Mouse (Mus musculus) stomach, embryonic 15.5 days (tissue): ENCODE results near the gene Rap1gds1. TPM values are rescaled to one million over a fixed set of nuclear protein-coding genes. Genes with fewer than 3 reads are reported as not detected.
A peak's percentile ranks its signal among the peaks of the same experiment; 100 is the strongest.

Source experiments
- ATAC-seq: fragments of 200-750 bp; cut with Nextera tagmentation; 2 replicates; pipeline ENCODE4 v1.8.0; 2017; ENCODE audit warnings: low read depth, moderate number of reproducible peaks, moderate TSS enrichment; ENCODE audit not compliant: insufficient read depth, low FRiP score
- H3K27ac ChIP-seq: fragments of 300-500 bp; sonication (generic); 2 replicates; pipeline ENCODE4 v1.5.1; 2015; ENCODE audit warnings: mild to moderate bottlenecking, inconsistent platforms
- H3K27me3 ChIP-seq: fragments of 300-500 bp; sonication (generic); replicated peaks from 2 replicates; pipeline ENCODE4 v1.6.1; 2015; ENCODE audit warnings: inconsistent platforms
- H3K36me3 ChIP-seq: fragments of 300-500 bp; sonication (generic); 2 replicates; pipeline ENCODE4 v1.6.1; 2015; ENCODE audit warnings: inconsistent platforms
- H3K4me1 ChIP-seq: fragments of 300-500 bp; sonication (generic); 2 replicates; pipeline ENCODE4 v1.6.1; 2015; ENCODE audit warnings: inconsistent platforms
- H3K4me2 ChIP-seq: fragments of 300-500 bp; sonication (generic); 2 replicates; pipeline ENCODE4 v1.6.1; 2015; ENCODE audit warnings: mild to moderate bottlenecking, inconsistent platforms
- H3K4me3 ChIP-seq: fragments of 300-500 bp; sonication (generic); replicated peaks from 2 replicates; pipeline ENCODE4 v1.5.1; 2015; ENCODE audit warnings: inconsistent platforms
- H3K9ac ChIP-seq: fragments of 300-500 bp; sonication (generic); 2 replicates; pipeline ENCODE4 v1.6.1; 2015; ENCODE audit warnings: inconsistent platforms
- H3K9me3 ChIP-seq: fragments of 300-500 bp; sonication (generic); 2 replicates; pipeline ENCODE4 v1.6.1; 2016; ENCODE audit warnings: inconsistent platforms
- WGBS: fragments of 180-500 bp; shearing (Covaris S2); methylation state at CpG from one replicate; pipeline ENCODE4 v1.1.7; 2015; 5-methylcytosine and 5-hydroxymethylcytosine counted together
- polyA plus RNA-seq: library from polyadenylated mRNA; unstranded; fragments of >200 nt; fragmentation: Nextera tagmentation; extraction: Ambion mirVana; gene quantifications from 2 replicates; pipeline ENCODE4 v1.2.1, GENCODE M21; 2015

Gene Rap1gds1
- polyA plus RNA-seq, 1 experiment from 2014 or later, result 51.1 TPM

DNA sequence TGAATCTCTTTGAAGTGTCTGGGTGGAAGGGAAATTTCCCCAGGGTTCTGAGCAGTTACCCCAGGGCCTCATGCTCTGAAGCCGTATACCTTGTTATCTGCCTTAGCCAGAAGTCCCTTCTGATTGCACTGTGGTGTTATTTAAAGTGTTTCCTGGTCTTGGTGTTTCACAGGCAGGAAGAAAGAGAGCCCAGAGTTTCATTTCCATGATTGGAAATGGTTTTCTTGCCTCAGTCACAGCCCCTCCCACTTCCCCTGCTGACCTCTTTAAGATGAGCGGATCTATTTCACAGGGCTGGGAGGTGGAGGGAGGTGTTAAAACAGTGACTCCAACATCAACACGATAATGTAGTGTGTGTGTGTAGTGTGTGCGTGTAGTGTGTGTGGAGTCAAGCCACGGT is 181.5 kb downstream of the Rap1gds1 start:
- Histone ChIP-seq H3K4me1 (no peaks in the 10 kb centered on the region; the same call in 1 of the 2 replicates), H3K27ac (no peak overlapping the region), H3K9ac (no peak overlapping the region), H3K36me3 (peaks cover under 1% of the 10 kb centered on the region; the same call in 1 of the 2 replicates), H3K27me3 (no peaks in the 10 kb centered on the region), H3K9me3 (no peaks in the 10 kb centered on the region), H3K4me2 (no peak overlapping the region), H3K4me3 (no peak overlapping the region)
- ATAC-seq, result peak; percentile 35; the same call in 1 of the 2 replicates
- 35% methylated on average over 5 of the region's 5 CpGs for WGBS

DNA sequence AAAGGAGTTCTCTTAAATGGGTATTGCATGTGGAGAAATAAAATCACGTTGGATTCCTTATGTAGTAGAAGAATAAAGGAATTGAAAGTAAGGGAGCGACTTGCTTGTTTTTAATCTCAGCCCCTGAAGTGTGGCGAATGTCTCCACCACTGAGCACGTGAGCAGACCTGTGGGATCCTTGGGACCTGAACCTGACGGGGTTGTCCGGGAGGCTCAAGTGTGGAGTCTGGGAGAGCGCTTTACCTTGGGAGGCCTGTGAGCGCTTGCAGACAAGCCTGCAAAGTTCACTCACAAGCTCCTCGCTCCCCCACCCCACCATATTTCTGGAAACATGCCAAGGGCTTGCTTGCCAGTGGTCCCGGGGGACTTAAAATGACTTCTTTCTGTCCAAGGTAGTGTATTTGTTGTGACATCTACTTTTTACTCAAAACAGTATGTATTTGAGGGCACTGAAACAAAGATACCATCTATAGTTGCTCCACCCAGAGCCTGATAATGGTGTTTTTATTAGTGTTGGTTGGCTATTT is 185.2 kb downstream of the Rap1gds1 start:
- Histone ChIP-seq H3K27ac (no peak overlapping the region), H3K9ac (no peak overlapping the region), H3K27me3 (no peaks in the 10 kb centered on the region), H3K4me3 (no peak overlapping the region), H3K36me3 (no peaks in the 10 kb centered on the region; the same call in 1 of the 2 replicates), H3K4me2 (no peak overlapping the region), H3K9me3 (no peaks in the 10 kb centered on the region), H3K4me1 (no peaks in the 10 kb centered on the region; the same call in 1 of the 2 replicates)
- 59% methylated on average over 10 of the region's 10 CpGs for WGBS
- ATAC-seq, result no peak

DNA sequence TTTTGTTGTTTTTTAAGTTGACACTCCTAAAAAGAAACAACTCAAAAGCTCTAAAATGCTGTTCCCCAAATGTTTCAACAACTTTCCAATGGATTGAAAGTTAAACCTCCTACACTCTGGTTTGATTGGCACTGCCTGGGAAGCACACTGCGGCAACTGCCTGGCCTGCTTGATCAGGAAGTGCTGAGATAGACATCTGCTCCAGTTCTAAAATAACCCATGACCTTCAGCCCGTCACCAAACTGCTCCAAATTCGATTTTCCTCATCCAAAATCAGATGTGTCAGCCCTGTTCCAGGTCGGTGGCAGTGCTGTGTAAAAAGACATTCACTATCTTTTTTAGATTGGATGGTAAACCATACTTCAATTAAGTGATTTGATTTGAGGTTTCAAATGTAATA is 185.8 kb downstream of the Rap1gds1 start:
- Histone ChIP-seq H3K27ac (no peak overlapping the region), H3K27me3 (no peaks in the 10 kb centered on the region), H3K9me3 (no peaks in the 10 kb centered on the region), H3K4me3 (no peak overlapping the region), H3K9ac (no peak overlapping the region), H3K36me3 (no peaks in the 10 kb centered on the region), H3K4me1 (no peaks in the 10 kb centered on the region; the same call in 1 of the 2 replicates), H3K4me2 (no peak overlapping the region)
- 55% methylated on average over 4 of the region's 4 CpGs for WGBS
- no peak for ATAC-seq

DNA sequence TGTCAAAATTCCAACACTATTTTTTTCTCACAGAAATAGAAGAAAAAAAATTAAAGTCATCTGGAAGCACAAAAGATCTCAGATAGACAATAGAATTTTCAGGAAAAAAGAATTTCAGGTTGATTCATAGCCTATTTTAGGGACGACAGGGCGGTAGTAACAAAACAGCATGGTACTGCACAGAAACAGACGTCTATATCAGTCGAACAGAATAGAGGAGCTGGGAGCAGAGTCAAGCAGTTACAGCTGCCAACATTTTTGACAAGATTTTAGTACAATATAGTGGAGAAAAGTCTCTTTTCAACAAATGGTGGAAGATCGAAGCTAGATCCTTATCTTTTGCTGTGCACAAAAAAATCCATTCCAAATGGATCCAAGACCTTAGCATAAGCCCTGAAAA is 188.9 kb downstream of the Rap1gds1 start:
- Histone ChIP-seq H3K4me1 (no peaks in the 10 kb centered on the region), H3K4me2 (no peak overlapping the region), H3K27ac (no peak overlapping the region), H3K9ac (no peak overlapping the region), H3K4me3 (no peak overlapping the region), H3K36me3 (no peaks in the 10 kb centered on the region), H3K9me3 (no peaks in the 10 kb centered on the region), H3K27me3 (no peaks in the 10 kb centered on the region)
- WGBS, result 91% methylated on average over 5 of the region's 5 CpGs
- no peak for ATAC-seq

DNA sequence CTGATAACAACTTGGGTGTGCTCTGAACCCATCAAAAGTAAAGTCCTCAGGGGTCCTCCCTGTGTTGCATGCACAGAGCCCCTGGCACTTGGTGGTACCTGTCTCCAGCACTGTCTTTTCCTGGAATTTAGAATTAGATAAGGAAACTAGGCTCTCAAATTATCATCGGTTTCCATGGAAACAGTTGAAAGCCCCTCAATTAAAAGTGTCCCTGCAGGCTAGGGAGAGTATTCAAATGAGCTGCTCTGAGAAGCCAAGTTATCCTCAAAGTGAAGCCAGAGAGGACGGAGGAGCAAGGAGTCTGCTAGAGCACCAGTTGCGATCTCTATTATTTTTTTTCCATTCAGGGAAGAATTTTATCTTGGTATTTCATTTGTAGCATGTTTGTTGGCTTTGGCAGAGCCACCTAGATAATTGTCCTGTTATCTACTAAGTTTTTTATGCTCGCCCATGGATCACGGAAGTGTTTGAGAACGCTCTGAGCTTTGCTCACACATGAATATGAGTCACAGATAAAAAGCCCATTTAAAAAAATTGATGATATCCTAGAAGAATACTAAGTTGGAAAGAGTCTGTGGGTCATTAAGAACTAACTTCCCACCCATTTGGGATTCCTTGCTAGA is 193.2 kb downstream of the Rap1gds1 start:
- Histone ChIP-seq H3K27me3 (no peaks in the 10 kb centered on the region), H3K9me3 (no peaks in the 10 kb centered on the region), H3K27ac (no peak overlapping the region), H3K4me3 (no peak overlapping the region), H3K4me1 (no peaks in the 10 kb centered on the region), H3K4me2 (no peak overlapping the region), H3K36me3 (no peaks in the 10 kb centered on the region), H3K9ac (no peak overlapping the region)
- no peak for ATAC-seq
- WGBS, result 75% methylated on average over 6 of the region's 6 CpGs

DNA sequence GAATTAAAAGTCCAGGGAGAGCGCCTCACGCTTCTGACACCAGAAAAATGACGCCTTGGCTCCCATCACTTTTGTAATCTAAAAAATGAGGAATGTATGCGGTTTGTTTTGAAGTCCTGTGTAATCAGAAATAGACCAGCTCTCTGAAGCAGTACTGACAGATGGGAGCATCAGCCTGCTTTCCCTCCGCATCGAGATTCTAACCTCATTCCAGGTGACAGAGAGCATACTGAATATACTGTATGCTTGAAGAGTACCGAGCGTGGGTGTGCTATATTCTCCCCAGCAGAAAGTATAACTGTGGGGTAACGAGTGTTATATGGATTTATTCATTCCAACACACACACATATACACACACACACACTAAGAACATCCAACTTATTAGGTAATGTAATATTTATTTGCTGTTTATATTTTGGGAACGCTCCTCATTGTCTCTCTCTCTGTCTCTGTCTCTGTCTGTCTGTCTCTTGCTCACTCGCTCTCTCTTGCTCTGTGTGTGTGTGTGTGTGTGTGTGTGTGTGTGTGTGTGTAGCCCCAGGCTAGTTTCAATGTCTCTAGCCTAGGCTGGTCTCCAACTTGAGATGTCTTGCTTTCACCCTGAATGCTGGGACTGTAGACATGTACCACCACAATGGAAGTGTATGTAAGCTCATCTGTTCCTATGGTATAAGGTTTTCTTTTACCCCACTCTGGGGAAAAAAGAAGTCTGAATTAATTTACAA is 193.8 kb downstream of the Rap1gds1 start:
- Histone ChIP-seq H3K27me3 (no peaks in the 10 kb centered on the region), H3K4me1 (no peaks in the 10 kb centered on the region), H3K36me3 (no peaks in the 10 kb centered on the region), H3K9ac (no peak overlapping the region), H3K4me2 (no peak overlapping the region), H3K9me3 (no peaks in the 10 kb centered on the region), H3K27ac (no peak overlapping the region), H3K4me3 (no peak overlapping the region)
- ATAC-seq, result no peak
- 80% methylated on average over 11 of the region's 11 CpGs for WGBS

DNA sequence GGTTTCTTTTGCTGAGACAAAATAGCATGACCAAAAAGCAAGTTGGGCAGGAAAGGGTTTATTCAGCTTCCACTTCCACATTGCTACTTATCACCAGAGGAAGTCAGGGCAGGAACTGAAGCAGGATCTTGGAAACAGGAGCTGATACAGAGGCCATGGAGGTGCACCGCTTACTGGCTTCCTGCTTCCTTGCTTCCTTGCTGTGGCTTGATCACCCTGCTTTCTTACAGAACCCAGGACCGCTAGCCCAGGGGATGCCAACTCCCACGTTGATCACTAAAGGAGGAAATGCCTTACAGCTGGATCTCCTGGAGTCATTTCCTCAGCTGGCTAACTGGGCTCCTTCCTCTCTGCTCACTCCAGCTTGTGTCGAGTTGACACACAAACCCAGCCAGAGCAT is 197.3 kb downstream of the Rap1gds1 start:
- Histone ChIP-seq H3K4me2 (no peak overlapping the region), H3K27me3 (no peaks in the 10 kb centered on the region), H3K9ac (no peak overlapping the region), H3K4me1 (no peaks in the 10 kb centered on the region), H3K27ac (no peak overlapping the region), H3K36me3 (no peaks in the 10 kb centered on the region), H3K4me3 (no peak overlapping the region), H3K9me3 (no peaks in the 10 kb centered on the region)
- ATAC-seq, result no peak
- 66% methylated on average over 4 of the region's 4 CpGs for WGBS

DNA sequence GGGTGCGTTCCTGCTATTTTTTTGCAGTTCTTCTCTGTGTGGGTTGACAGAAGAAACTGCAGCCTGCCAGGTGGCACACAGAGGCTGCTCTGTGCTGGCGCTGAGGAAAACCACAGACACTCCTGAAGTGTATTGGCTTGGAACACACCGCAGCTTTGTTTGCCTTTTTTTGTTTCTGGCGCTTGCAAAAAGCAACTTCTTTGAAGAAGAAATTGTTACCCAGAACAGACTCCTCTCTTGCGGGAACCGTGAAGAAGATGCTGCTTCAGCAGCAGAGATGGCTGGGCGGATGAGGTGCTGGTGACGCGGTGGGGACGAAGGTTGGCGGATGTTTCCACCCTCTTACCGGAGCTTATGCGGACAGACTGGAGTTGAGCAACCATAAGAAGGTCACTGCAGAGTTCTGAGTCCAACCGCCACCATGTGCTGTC is 198.1 kb downstream of the Rap1gds1 start:
- no peak overlapping the region for H3K4me2 ChIP-seq
- ATAC-seq, result no peak
- no peaks in the 10 kb centered on the region for H3K36me3 ChIP-seq
- H3K9me3 ChIP-seq, result no peaks in the 10 kb centered on the region
- 71% methylated on average over 14 of the region's 14 CpGs for WGBS
- H3K27ac ChIP-seq, result peak overlapping the region; percentile 41; the same call in 1 of the 2 replicates
- no peak overlapping the region for H3K4me3 ChIP-seq
- H3K4me1 ChIP-seq, result no peaks in the 10 kb centered on the region
- no peaks in the 10 kb centered on the region for H3K27me3 ChIP-seq
- H3K9ac ChIP-seq, result no peak overlapping the region

DNA sequence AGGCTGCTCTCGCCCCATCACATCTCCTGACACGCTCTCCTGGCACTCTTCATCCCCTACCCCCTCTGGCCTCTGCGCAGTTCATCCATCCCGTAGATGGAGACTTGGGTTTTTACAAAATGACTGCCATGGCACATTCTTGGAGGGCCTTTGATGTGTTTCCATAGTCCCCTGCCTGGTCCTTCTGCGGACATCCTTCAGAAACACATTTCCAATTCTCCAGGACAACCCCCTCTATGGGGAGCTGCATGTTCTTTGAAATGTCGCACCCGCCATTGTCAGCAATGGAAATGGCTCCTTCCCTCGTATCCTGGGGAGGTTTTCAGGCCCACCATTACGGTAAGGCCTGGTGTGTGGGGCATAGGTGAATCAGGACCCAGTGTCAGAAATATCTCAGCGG is 198.6 kb downstream of the Rap1gds1 start:
- H3K27me3 ChIP-seq, result no peaks in the 10 kb centered on the region
- ATAC-seq, result no peak
- H3K4me1 ChIP-seq, result no peaks in the 10 kb centered on the region
- H3K4me2 ChIP-seq, result no peak overlapping the region
- H3K9me3 ChIP-seq, result no peaks in the 10 kb centered on the region
- no peaks in the 10 kb centered on the region for H3K36me3 ChIP-seq
- H3K4me3 ChIP-seq, result no peak overlapping the region
- 79% methylated on average over 10 of the region's 10 CpGs for WGBS
- no peak overlapping the region for H3K27ac ChIP-seq
- H3K9ac ChIP-seq, result no peak overlapping the region

DNA sequence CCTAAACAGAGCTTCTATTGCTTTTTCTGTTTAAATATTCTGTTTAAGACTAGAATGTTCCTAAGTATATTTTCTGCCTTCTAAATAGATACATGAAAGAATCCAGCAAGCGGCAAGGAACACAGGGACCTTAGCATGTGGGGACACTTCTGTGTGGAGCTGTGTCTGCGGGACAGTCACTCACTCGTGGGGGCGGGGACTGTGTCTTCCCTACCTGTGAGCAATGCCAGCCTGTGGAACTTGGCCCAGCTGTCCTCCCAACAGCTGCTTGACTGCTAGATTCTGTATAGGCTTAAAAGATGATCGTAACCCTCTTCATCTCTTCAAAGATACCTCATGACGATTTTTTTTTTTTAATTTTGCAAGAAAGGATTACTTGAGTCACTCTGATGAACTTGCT is 199.1 kb downstream of the Rap1gds1 start:
- H3K27ac ChIP-seq, result no peak overlapping the region
- 89% methylated on average over 6 of the region's 6 CpGs for WGBS
- no peak overlapping the region for H3K4me3 ChIP-seq
- H3K4me1 ChIP-seq, result no peaks in the 10 kb centered on the region
- H3K9me3 ChIP-seq, result no peaks in the 10 kb centered on the region
- H3K9ac ChIP-seq, result no peak overlapping the region
- no peak for ATAC-seq
- H3K4me2 ChIP-seq, result no peak overlapping the region
- no peaks in the 10 kb centered on the region for H3K36me3 ChIP-seq
- no peaks in the 10 kb centered on the region for H3K27me3 ChIP-seq
